Mouse (Mus musculus) forebrain, embryonic 14.5 days (tissue): ENCODE measurements around the gene Pmpca. TPM values are rescaled to one million over a fixed set of nuclear protein-coding genes. Genes with fewer than 3 reads are reported as not detected.

ENCODE experiments used
- ATAC-seq: fragments of 200-750 bp; cut with Nextera tagmentation; 2 replicates; pipeline ENCODE4 v1.8.0; 2017; ENCODE audit warnings: mild to moderate bottlenecking, moderate library complexity
- DNase-seq: peaks from one replicate; pipeline ENCODE4 v3.0.0-alpha.2; 2015; ENCODE audit warnings: low spot score
- H3K27ac ChIP-seq: fragments of 300-500 bp; sonication (generic); 2 replicates; pipeline ENCODE4 v1.5.1; 2014; ENCODE audit warnings: low read depth, mild to moderate bottlenecking, control low read depth, low read length, moderate library complexity
- H3K27me3 ChIP-seq: fragments of 300-500 bp; sonication (generic); replicated peaks from 2 replicates; pipeline ENCODE4 v1.6.1; 2014; ENCODE audit warnings: low read length, control low read depth, mixed read lengths; ENCODE audit not compliant: control insufficient read depth, insufficient read depth
- H3K36me3 ChIP-seq: fragments of 300-500 bp; sonication (generic); 2 replicates; pipeline ENCODE4 v1.6.1; 2014; ENCODE audit warnings: low read length, control low read depth; ENCODE audit not compliant: control insufficient read depth, insufficient read depth
- H3K4me1 ChIP-seq: fragments of 300-500 bp; sonication (generic); 2 replicates; pipeline ENCODE4 v1.6.1; 2014; ENCODE audit warnings: antibody characterized with exemption, low read length, control low read depth; ENCODE audit not compliant: control insufficient read depth, insufficient read depth
- H3K4me2 ChIP-seq: fragments of 300-500 bp; sonication (generic); 2 replicates; pipeline ENCODE4 v1.6.1; 2014; ENCODE audit warnings: mild to moderate bottlenecking, control low read depth, low read length
- H3K4me3 ChIP-seq: fragments of 300-500 bp; sonication (generic); 2 replicates; pipeline ENCODE4 v1.5.1; 2014; ENCODE audit warnings: low read depth, low read length, control low read depth
- H3K9ac ChIP-seq: fragments of 300-500 bp; sonication (generic); 2 replicates; pipeline ENCODE4 v1.6.1; 2014; ENCODE audit warnings: mild to moderate bottlenecking, low read length, control low read depth, moderate library complexity
- H3K9me3 ChIP-seq: fragments of 300-500 bp; sonication (generic); replicated peaks from 2 replicates; pipeline ENCODE4 v1.6.1; 2016; ENCODE audit warnings: low read length, control low read depth, mixed read lengths; ENCODE audit not compliant: control insufficient read depth
- WGBS: fragments of 180-500 bp; shearing (Covaris S2); extraction: QIAGEN DNeasy Blood & Tissue Kit; methylation state at CpG from one replicate; pipeline ENCODE4 v1.1.7; 2014; 5-methylcytosine and 5-hydroxymethylcytosine counted together
- polyA plus RNA-seq: library from polyadenylated mRNA; unstranded; fragments of >200 nt; fragmentation: Nextera tagmentation; extraction: Ambion mirVana; gene quantifications from 2 replicates; pipeline ENCODE4 v1.2.1, GENCODE M21; 2014

Gene Pmpca
- 70.1 and 72.6 TPM in 2 replicates for polyA plus RNA-seq

DNA sequence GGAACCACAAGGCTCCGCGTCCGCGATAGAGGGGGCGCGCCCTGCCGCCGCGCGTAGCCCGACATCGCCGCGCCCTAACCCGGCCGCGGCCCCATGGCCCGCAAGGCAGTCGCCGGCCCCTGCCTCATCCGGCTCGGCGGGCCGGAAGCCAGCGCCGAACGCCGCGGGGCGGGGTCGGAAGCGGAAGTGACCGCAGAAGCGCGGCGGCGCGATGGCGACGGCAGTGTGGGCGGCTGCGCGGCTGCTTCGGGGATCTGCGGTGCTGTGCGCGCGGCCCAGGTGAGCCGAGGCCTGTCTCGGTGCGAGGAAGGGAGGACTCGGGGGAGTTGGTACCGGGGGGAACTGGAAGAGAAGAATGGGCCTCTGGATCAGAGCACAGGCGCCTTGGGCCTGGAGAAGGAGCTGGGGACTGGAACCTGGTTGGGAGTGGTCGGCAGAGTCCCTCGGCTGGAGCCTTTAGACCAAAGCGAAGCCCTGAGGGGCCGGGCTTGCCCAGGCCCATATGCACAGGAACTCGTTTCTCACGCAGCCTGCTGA, at the start of gene Pmpca, which contains the start of gene Entr1:
Gene Pmpca (plus strand): TSS at position 186 of the 537 bp plus-strand sequence.
Gene Entr1 (minus strand): TSS at position 163 of the 537 bp plus-strand sequence.
- peaks cover 11% of the 10 kb centered on the region for H3K4me1 ChIP-seq
- H3K4me2 ChIP-seq, result peak within 1 kb of the TSS; percentile 98
- peak within 1 kb of the TSS; percentile 91 for H3K9ac ChIP-seq
- no peaks in the 10 kb centered on the region for H3K9me3 ChIP-seq
- H3K27me3 ChIP-seq, result no peaks in the 10 kb centered on the region
- H3K4me3 ChIP-seq, result peak within 1 kb of the TSS; percentile 98
- under 1% methylated on average over 59 of the region's 60 CpGs for WGBS
- H3K27ac ChIP-seq, result peak within 1 kb of the TSS; percentile 44; the same call in 1 of the 2 replicates
- peak; percentile 90 for DNase-seq
- H3K36me3 ChIP-seq, result peaks cover 76% of the 10 kb centered on the region
- peak; percentile 93 for ATAC-seq

DNA sequence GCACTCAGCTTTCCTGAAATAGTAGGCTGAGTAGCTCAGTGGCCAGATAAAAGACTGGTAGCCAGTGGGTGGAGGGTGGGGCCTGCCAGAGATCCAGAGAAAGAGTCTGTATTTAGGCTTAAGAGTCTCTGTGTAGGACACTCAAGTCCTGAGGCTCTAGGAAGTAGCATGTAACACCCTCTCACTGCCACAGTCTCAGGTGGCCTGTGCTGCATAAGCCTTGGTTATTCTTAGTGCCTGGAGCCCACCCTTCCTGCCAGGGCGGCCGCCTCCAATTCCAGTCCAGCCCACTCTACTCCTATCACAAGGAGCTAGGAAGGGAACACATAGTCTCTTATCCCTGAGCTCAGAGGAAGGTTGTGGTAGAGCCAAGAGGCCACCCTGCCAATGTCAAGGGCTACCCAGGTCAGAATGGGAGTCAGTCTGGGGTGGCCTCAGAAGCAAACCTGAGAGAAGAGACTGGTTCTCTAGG, 47.6 kb upstream of the Pmpca start:
- Histone ChIP-seq H3K9ac (no peak overlapping the region), H3K9me3 (no peaks in the 10 kb centered on the region), H3K36me3 (peaks cover 79% of the 10 kb centered on the region), H3K4me3 (no peak overlapping the region), H3K27me3 (no peaks in the 10 kb centered on the region), H3K27ac (no peak overlapping the region), H3K4me2 (no peak overlapping the region), H3K4me1 (no peaks in the 10 kb centered on the region)
- DNase-seq (no peak), ATAC-seq (no peak)
- 90% methylated on average over 2 of the region's 2 CpGs for WGBS

DNA sequence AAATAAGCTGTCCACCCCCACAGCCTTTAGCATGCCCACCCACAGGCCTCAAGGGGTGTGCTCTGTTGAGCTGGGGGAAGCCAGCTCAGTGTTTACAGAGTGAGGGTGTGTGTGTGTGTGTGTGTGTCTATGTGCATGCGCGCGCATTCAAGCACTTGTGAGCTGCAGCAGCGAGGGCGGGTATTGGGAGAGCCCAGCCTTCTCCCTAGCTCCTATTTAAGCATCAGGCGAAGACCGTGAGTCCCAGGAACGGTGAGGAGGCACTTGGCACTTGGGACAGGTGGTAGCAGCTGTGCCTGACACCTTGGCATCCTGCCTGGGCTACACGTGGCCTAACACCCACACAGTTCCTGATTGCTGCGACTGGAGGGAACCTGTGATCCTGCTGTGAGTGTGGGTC, 47.1 kb upstream of the Pmpca start:
- Histone ChIP-seq H3K27ac (no peak overlapping the region), H3K9me3 (no peaks in the 10 kb centered on the region), H3K4me2 (no peak overlapping the region), H3K27me3 (no peaks in the 10 kb centered on the region), H3K9ac (no peak overlapping the region), H3K36me3 (peaks cover 84% of the 10 kb centered on the region), H3K4me3 (no peak overlapping the region), H3K4me1 (no peaks in the 10 kb centered on the region)
- ATAC-seq (no peak), DNase-seq (peak; percentile 46)
- WGBS, result 70% methylated on average over 10 of the region's 10 CpGs

DNA sequence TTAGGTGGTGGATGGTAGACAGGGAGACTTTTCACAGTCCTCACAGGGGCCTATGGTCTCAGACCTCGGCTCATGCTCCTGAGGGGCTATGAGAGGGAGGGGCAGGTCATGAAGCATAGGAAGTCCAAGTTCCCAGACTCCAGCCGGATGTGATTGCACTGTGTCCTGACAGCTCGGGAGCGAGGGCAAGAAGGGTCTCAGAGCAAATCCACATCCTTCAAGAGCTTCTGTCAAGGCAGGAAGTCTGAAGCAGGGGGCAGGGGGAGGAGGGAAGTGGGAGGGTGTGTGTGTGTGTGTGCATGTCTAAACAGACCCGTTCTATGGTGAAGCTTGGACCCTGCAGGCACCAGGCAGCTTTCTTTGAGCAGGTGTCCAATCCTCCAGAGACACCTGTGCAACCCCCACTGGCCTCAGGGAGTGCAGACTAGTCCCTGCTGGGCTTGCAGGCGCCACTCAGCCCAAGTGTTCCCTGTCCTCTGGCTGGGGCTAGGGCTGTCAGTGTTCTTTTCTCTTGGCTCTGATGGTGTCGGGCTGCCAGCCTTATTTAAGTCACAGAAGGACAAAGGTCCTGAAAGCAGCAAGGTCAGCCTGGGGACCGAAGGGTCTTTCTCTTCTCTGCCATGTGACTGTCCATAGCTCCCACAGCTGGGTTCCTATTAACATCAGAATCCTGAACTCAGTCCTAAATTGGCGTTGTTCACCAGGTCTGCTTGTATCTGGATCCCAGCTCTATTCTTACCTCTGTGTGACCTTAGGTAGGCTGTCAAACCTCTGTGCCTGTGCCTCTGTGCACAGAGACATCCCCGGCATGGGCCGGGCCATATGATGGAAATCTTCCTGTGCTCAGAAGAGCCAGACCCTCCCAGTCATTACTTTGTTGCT, 46.3 kb upstream of the Pmpca start:
- Histone ChIP-seq H3K4me1 (no peaks in the 10 kb centered on the region), H3K4me3 (no peak overlapping the region), H3K9ac (no peak overlapping the region), H3K27me3 (no peaks in the 10 kb centered on the region), H3K4me2 (no peak overlapping the region), H3K27ac (no peak overlapping the region), H3K36me3 (peaks cover 92% of the 10 kb centered on the region), H3K9me3 (no peaks in the 10 kb centered on the region)
- ATAC-seq (no peak), DNase-seq (no peak)
- WGBS, result 83% methylated on average over 11 of the region's 11 CpGs

DNA sequence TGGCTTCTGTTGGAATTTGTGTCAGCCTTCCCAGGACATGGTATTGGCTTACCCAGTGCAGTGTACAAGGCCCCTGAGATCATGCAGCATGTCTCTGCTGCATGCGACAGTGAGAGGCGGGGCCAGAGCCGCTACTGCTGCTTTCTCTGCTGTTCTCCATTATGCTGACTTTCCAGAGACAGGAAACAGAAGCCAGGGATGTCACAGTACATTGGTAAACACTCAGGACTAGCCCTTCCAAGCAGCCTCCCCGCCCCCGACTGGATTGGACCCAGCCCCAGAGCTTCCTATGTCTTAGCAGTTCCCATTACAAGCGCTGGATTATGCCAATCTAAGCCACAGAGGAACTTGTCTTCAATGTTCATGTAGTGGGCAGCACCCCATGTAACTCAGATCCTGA, 40.9 kb upstream of the Pmpca start:
- H3K4me3 ChIP-seq, result no peak overlapping the region
- peaks cover 73% of the 10 kb centered on the region for H3K36me3 ChIP-seq
- no peak overlapping the region for H3K27ac ChIP-seq
- H3K9ac ChIP-seq, result no peak overlapping the region
- DNase-seq (no peak), ATAC-seq (no peak)
- H3K27me3 ChIP-seq, result no peaks in the 10 kb centered on the region
- no peaks in the 10 kb centered on the region for H3K9me3 ChIP-seq
- peaks cover 15% of the 10 kb centered on the region for H3K4me1 ChIP-seq
- 76% methylated on average over 6 of the region's 6 CpGs for WGBS
- H3K4me2 ChIP-seq, result no peak overlapping the region

DNA sequence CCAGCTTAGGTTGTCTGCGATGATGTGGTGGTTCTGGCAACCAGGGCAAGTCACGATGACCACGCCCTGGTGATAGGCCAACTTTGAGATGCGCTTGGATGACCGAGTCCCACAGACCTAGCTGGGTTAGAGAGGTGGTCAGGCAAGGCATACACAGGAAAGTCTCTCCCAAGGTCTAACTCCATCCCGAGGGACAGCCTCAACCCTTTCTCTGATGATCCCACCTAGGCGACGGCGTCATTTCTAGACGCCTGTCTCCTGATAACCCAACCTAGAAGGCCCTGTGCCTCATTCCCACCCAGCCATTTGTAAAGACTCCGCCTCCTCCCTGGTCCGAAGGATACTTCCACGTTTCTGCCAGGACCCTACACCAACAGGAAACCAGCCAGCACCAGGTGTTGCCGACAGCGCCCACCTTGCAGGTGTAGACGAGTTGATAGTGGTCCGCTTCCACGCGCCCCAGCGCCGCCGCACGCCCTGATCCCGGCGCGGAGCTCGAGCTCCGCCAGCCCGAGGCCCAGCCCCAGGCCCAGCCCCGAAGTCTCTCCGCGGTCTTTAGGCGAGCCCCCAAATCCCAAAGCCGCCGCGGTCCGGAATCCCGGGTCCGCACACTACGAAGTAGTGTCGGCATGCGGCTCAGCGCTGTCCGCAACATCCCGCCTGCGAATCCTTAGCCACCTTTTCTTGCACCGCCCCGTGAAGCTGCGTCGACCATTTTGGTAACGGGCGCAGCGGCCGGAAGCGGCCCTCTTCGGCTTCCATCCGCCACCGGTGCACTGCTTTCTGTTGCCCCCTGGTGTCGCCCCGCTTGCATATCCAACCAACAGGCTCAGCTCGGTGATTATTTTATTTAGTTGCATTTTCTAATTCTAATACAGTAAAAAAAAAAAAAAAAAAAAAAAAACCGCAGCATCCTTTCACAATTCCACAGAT, 37.5 kb upstream of the Pmpca start, which contains the start of gene Dnlz:
Gene Dnlz (minus strand): TSS at position 753 of the 933 bp plus-strand sequence.
- H3K4me3 ChIP-seq, result peak within 1 kb of the TSS; percentile 82
- H3K36me3 ChIP-seq, result peaks cover 39% of the 10 kb centered on the region
- H3K27ac ChIP-seq, result peak within 1 kb of the TSS; percentile 79
- peak within 1 kb of the TSS; percentile 95 for H3K4me2 ChIP-seq
- 2% methylated on average over 62 of the region's 62 CpGs for WGBS
- peak within 1 kb of the TSS; percentile 94 for H3K9ac ChIP-seq
- H3K27me3 ChIP-seq, result no peaks in the 10 kb centered on the region
- DNase-seq (peak; percentile 96), ATAC-seq (peak; percentile 88)
- H3K9me3 ChIP-seq, result no peaks in the 10 kb centered on the region
- H3K4me1 ChIP-seq, result peaks cover 15% of the 10 kb centered on the region

DNA sequence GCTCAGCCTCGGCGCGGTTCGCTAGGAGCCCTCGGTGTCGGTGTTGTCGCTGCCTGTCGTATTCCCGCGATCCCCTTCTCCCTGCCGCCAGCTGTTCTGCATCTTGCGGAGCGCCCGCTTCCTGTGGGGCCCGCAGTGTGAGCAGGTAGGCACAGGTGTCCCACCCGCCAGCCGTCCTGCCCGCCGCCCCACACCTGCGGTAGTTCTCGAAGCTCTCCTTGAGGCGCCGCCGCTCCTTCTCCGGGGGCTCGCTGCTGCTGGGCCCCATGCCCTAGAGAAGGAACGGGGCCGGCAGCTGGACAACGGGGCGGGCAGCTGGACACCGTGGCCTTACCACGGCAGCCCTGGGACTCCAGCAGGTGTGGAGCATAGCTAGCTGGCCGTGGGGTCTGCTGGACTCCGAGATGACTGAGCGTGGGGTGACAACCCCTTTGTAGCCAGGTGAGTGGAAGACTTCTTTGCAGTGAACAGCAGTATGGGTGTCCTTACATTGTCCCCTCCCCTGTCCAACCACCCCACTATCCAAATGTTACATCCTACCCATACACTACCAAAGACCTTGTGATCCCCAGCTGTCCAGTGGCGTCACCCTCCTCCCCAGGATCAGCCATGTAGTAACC, 36.7 kb upstream of the Pmpca start:
- peak overlapping the region; percentile 82 for H3K4me3 ChIP-seq
- no peaks in the 10 kb centered on the region for H3K27me3 ChIP-seq
- ATAC-seq (peak; percentile 66), DNase-seq (no peak)
- peak overlapping the region; percentile 79 for H3K27ac ChIP-seq
- no peaks in the 10 kb centered on the region for H3K9me3 ChIP-seq
- peak overlapping the region; percentile 91 for H3K9ac ChIP-seq
- H3K4me2 ChIP-seq, result peak overlapping the region; percentile 95
- 3% methylated on average over 36 of the region's 36 CpGs for WGBS
- peaks cover 31% of the 10 kb centered on the region for H3K36me3 ChIP-seq
- peaks cover 15% of the 10 kb centered on the region for H3K4me1 ChIP-seq
